Mouse (Mus musculus) kidney, postnatal 0 days (tissue): ENCODE measurements at regions not wholly inside any gene's neighbourhood (a gene's known extent, or its start where the extent isn't known, plus 50 kb on each side); places are given as distances from the start of the nearest gene placed in this dataset.
A peak's percentile ranks its signal among the peaks of the same experiment; 100 is the strongest.

ENCODE experiments used
- ATAC-seq: fragments of 200-750 bp; cut with Nextera tagmentation; replicated peaks from 2 replicates; pipeline ENCODE4 v1.8.0; 2017; ENCODE audit warnings: low read depth, moderate number of reproducible peaks, moderate TSS enrichment, moderate library complexity; ENCODE audit not compliant: low FRiP score
- DNase-seq: peaks from one replicate; pipeline ENCODE4 v3.0.0-alpha.2; 2016; ENCODE audit warnings: low spot score
- H3K27ac ChIP-seq: fragments of 300-500 bp; sonication (generic); 2 replicates; pipeline ENCODE4 v1.5.1; 2014; ENCODE audit warnings: mild to moderate bottlenecking
- H3K27me3 ChIP-seq: fragments of 300-500 bp; sonication (generic); 2 replicates; pipeline ENCODE4 v1.6.1; 2014; ENCODE audit warnings: low read length, mixed read lengths; ENCODE audit not compliant: insufficient read depth
- H3K36me3 ChIP-seq: fragments of 300-500 bp; sonication (generic); 2 replicates; pipeline ENCODE4 v1.6.1; 2014; ENCODE audit warnings: low read length, mixed read lengths; ENCODE audit not compliant: insufficient read depth
- H3K4me1 ChIP-seq: fragments of 300-500 bp; sonication (generic); replicated peaks from 2 replicates; pipeline ENCODE4 v1.6.1; 2014; ENCODE audit warnings: antibody characterized with exemption, low read length, mixed read lengths; ENCODE audit not compliant: insufficient read depth
- H3K4me2 ChIP-seq: fragments of 300-500 bp; sonication (generic); 2 replicates; pipeline ENCODE4 v1.6.1; 2014; ENCODE audit warnings: mild to moderate bottlenecking, low read length, moderate library complexity, mixed read lengths
- H3K4me3 ChIP-seq: fragments of 300-500 bp; sonication (generic); replicated peaks from 2 replicates; pipeline ENCODE4 v1.5.1; 2014; ENCODE audit warnings: low read depth, low read length
- H3K9ac ChIP-seq: fragments of 300-500 bp; sonication (generic); 2 replicates; pipeline ENCODE4 v1.6.1; 2014; ENCODE audit warnings: low read depth, low read length
- H3K9me3 ChIP-seq: fragments of 300-500 bp; sonication (generic); replicated peaks from 2 replicates; pipeline ENCODE4 v1.6.1; 2016; ENCODE audit warnings: low read length, inconsistent platforms, mixed read lengths
- CTCF ChIP-seq: IDR thresholded peaks from 2 replicates; pipeline ENCODE4 v1.5.1; 2016; ENCODE audit warnings: antibody characterized with exemption, low read depth, mild to moderate bottlenecking, moderate library complexity
- WGBS: fragments of 180-500 bp; shearing (Covaris S2); extraction: QIAGEN DNeasy Blood & Tissue Kit; methylation state at CpG from one replicate; pipeline ENCODE4 v1.1.7; 2014; 5-methylcytosine and 5-hydroxymethylcytosine counted together

DNA sequence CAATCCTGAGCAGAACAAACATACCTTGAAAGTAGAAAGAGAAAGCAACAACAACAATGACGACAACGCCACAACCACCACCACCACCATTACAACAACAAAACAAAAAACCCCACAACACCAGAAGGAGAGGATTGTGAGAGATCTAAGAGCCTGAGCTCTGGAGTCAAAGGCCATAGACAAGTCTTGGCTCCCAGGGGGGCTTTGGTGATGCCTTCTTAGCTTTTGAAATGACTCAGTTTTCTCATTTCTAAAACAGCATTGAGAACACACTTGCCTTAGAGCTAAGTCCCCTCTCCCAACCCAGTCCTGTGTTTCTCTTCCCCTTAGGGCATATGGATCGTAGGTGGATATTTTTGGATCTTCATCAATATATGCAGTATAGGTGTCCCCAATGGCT, 112.2 kb downstream of the Kif20b start:
- H3K27me3 ChIP-seq = no peaks in the 10 kb centered on the region
- no peak overlapping the region for H3K9ac ChIP-seq
- no peaks in the 10 kb centered on the region for H3K36me3 ChIP-seq
- H3K27ac ChIP-seq = no peak overlapping the region
- H3K4me2 ChIP-seq = no peak overlapping the region
- no peak for DNase-seq
- no peaks in the 10 kb centered on the region for H3K9me3 ChIP-seq
- 92% methylated on average over 3 of the region's 3 CpGs for WGBS
- TF ChIP-seq CTCF = no peak
- no peak overlapping the region for H3K4me3 ChIP-seq
- H3K4me1 ChIP-seq = no peaks in the 10 kb centered on the region
- no peak for ATAC-seq

DNA sequence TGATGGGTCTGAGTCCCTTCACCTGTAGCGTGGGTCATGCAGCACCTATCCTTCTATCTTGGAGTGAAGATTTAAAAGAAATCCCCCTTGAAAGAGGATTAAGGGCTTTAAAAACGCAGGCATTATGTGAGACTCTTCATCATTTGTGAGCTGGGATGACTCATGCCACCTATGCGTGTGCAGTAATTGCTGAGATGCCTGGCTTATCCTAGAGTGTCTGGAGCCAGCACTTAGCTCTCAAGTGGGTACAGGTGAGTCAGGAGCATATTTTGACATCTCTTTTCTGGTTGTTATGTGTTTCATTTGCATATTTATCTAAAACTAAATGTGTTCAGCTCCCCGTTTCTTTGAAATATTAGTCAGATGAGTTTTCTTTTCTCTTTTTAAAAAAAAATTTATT, 123.4 kb downstream of the Kif20b start:
- Histone ChIP-seq H3K27ac (no peak overlapping the region), H3K4me2 (no peak overlapping the region), H3K36me3 (no peaks in the 10 kb centered on the region), H3K9ac (no peak overlapping the region), H3K27me3 (no peaks in the 10 kb centered on the region), H3K4me1 (no peaks in the 10 kb centered on the region), H3K4me3 (no peak overlapping the region), H3K9me3 (no peaks in the 10 kb centered on the region)
- TF ChIP-seq CTCF = no peak
- ATAC-seq = no peak
- no peak for DNase-seq
- WGBS = 86% methylated on average over 4 of the region's 4 CpGs

- no peaks in the 10 kb centered on the region for H3K4me1 ChIP-seq
- H3K4me3 ChIP-seq = no peak overlapping the region
- no peak for TF ChIP-seq CTCF
- 21% methylated on average over 3 of the region's 3 CpGs for WGBS
- DNase-seq (peak; percentile 57), ATAC-seq (0 out of 2 replicates have a peak, but pooled peaks have one; percentile 36)
- no peak overlapping the region for H3K9ac ChIP-seq
- no peaks in the 10 kb centered on the region for H3K9me3 ChIP-seq
- H3K4me2 ChIP-seq = no peak overlapping the region
- H3K36me3 ChIP-seq = no peaks in the 10 kb centered on the region
- no peaks in the 10 kb centered on the region for H3K27me3 ChIP-seq
- H3K27ac ChIP-seq = no peak overlapping the region
These were observed 144.3 kb downstream of the Kif20b start for GRCm38 (mm10) chr19:35066352-35066935.

DNA sequence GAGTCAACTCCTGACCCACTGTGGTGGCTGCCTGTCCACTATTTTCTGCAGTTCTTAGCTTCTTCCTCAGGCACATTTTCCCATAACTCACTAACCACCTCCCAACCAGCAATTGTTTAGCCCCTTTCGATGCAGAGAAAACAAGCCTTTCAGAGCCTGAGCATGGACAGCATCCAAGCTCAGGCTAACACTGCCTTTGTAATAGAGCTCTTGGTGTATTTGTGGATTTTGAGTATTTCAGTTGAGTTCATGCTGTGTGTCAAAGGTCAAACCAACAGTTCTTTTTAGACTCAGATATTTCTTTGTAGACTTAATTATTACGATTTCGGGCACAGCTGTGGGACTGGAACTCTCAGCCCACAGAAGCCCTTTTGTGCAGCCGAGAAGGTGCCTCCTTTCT, 159.0 kb downstream of the Kif20b start:
- no peak for TF ChIP-seq CTCF
- Histone ChIP-seq H3K9ac (no peak overlapping the region), H3K27me3 (no peaks in the 10 kb centered on the region), H3K36me3 (no peaks in the 10 kb centered on the region), H3K4me2 (no peak overlapping the region), H3K4me1 (no peaks in the 10 kb centered on the region), H3K4me3 (no peak overlapping the region), H3K9me3 (no peaks in the 10 kb centered on the region), H3K27ac (no peak overlapping the region)
- no peak for ATAC-seq
- no peak for DNase-seq
- 71% methylated on average over 4 of the region's 4 CpGs for WGBS

- no peak for DNase-seq
- H3K4me1 ChIP-seq = no peaks in the 10 kb centered on the region
- H3K27me3 ChIP-seq = no peaks in the 10 kb centered on the region
- no peak overlapping the region for H3K4me3 ChIP-seq
- no peaks in the 10 kb centered on the region for H3K9me3 ChIP-seq
- ATAC-seq = no peak
- H3K27ac ChIP-seq = no peak overlapping the region
- no peak overlapping the region for H3K4me2 ChIP-seq
- WGBS = 22% methylated on average over 1 of the region's 1 CpGs
- TF ChIP-seq CTCF = no peak
- no peaks in the 10 kb centered on the region for H3K36me3 ChIP-seq
- no peak overlapping the region for H3K9ac ChIP-seq
These were observed 179.1 kb downstream of the Kif20b start for GRCm38 (mm10) chr19:35101244-35101643.

DNA sequence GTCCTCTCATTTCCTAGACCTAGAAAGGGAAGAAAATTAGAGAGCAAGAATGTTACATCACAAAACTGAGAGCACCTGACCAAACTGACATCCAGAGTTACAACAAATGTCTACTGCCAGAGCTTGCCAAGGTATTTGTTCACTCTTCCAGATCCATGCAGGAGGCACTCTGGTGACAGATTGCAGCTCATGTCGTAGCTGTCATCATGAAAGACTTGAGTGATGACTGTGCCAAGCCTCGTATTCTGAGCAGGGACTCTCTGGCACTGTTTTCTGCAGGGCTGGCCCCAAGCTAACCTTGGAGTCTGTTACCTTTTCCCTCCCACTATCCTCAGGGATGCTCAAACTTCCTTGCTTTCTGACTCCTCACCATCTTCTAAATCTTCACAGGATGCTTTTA, 192.2 kb downstream of the Kif20b start:
- H3K27me3 ChIP-seq = no peaks in the 10 kb centered on the region
- no peaks in the 10 kb centered on the region for H3K4me1 ChIP-seq
- DNase-seq = no peak
- H3K4me3 ChIP-seq = no peak overlapping the region
- no peaks in the 10 kb centered on the region for H3K36me3 ChIP-seq
- no peak overlapping the region for H3K4me2 ChIP-seq
- WGBS = 50% methylated on average over 2 of the region's 2 CpGs
- TF ChIP-seq CTCF = no peak
- H3K9ac ChIP-seq = no peak overlapping the region
- ATAC-seq = no peak
- no peaks in the 10 kb centered on the region for H3K9me3 ChIP-seq
- H3K27ac ChIP-seq = no peak overlapping the region

DNA sequence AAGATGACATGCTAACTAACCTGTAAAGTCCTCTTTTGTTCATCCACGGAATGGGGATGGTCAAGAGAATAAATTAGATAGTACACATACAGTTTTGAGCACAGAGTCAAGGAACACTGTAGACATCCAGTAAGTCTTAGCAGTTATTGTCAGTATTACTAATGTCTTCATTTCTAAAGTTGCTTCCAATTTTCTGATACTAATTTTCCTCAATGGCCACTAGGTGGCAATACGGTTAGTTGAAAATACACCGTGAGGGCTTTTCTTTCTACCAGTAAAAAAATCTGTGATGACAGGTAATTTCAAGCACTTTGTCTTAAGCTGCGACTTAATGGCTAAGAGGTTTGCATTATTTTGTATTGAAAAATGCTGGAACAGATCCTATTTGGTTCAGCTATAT, 203.1 kb downstream of the Kif20b start:
- Histone ChIP-seq H3K36me3 (no peaks in the 10 kb centered on the region), H3K4me2 (no peak overlapping the region), H3K4me1 (no peaks in the 10 kb centered on the region), H3K27me3 (no peaks in the 10 kb centered on the region), H3K27ac (no peak overlapping the region), H3K9me3 (no peaks in the 10 kb centered on the region), H3K4me3 (no peak overlapping the region), H3K9ac (no peak overlapping the region)
- DNase-seq = peak; percentile 56
- ATAC-seq = no peak
- TF ChIP-seq CTCF = peak; percentile 72
- 22% methylated on average over 4 of the region's 4 CpGs for WGBS
